Mouse (Mus musculus) erythroblast, embryonic 14.5 days (primary cell): ENCODE data around the gene Dcaf15.

ENCODE experiments used
- GATA1 ChIP-seq: IDR thresholded peaks from 2 replicates; pipeline ENCODE4 v1.6.1; 2012; ENCODE audit warnings: low read length, inconsistent platforms, mixed read lengths
- TAL1 ChIP-seq: IDR thresholded peaks from 3 replicates; pipeline ENCODE4 v1.6.1; 2012; ENCODE audit warnings: low read length, inconsistent platforms, mixed read lengths

GRCm38 (mm10) chr8:84147324-84147766 lies 42.8 kb upstream of the Dcaf15 start:
- TF ChIP-seq GATA1 (no peak), TAL1 (no peak)
